Mouse (Mus musculus): ENCODE data around the gene Aldh1a7. TPM values are rescaled to one million over a fixed set of nuclear protein-coding genes. Genes with fewer than 3 reads are reported as not detected.

Aldh1a7 gene
- 10.3 and 10.4 TPM in 2 replicates for polyA plus RNA-seq (2015; fragmentation: Nextera tagmentation; extraction: Ambion mirVana)

DNA sequence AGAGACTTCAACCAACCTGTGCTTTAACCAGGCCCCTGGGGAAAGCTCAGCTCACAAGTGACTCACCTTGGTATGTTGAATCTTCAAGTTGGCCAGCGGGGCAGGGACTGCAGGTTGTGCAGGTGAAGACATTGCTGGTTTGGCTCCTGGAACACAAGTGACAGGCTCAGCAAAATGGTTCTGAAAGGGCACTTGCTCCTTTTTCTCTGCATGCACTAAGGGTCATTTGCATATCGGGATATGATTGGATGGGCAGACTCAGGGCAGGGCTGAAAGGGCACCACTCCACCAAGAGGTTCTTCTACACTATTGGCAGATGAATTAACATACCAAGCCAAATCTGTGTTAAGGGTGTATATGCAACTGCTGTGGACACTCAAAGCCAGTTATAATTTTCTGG is at the start of gene Aldh1a7:
TSS of gene Aldh1a7 (minus strand) at position 182 of the 400 bp plus-strand sequence.
- peak; percentile 81 for ATAC-seq

GRCm38 (mm10) chr19:20775681-20776080 is 48.3 kb upstream of the Aldh1a7 start:
- 61% methylated on average over 2 of the region's 2 CpGs for WGBS
- Histone ChIP-seq H3K4me1 (replicated peaks; ENCODE audit: control insufficient read depth, insufficient read depth, low read length) (no peaks in the 10 kb centered on the region), H3K27ac (ENCODE audit: low read depth, low read length) (no peak overlapping the region), H3K4me3 (ENCODE audit: low read depth, low read length) (no peak overlapping the region), H3K9ac (ENCODE audit: low read depth, low read length) (no peak overlapping the region), H3K4me2 (replicated peaks; ENCODE audit: low read depth) (no peak overlapping the region), H3K27me3 (replicated peaks; ENCODE audit: control insufficient read depth, insufficient read depth, low read length) (no peaks in the 10 kb centered on the region), H3K9me3 (ENCODE audit: control insufficient read depth) (no peaks in the 10 kb centered on the region), H3K36me3 (ENCODE audit: control insufficient read depth, insufficient read depth) (no peaks in the 10 kb centered on the region)
- no peak for ATAC-seq
- TF ChIP-seq CTCF (IDR thresholded peaks at IDR 0.05; ENCODE audit: low read depth), result no peak

More for the DNA sequence above, at the start of gene Aldh1a7:
- no peaks in the 10 kb centered on the region for H3K9me3 ChIP-seq (ENCODE audit: control insufficient read depth)
- no peak within 1 kb of the TSS for H3K9ac ChIP-seq (ENCODE audit: low read depth, low read length)
- H3K27ac ChIP-seq (ENCODE audit: low read depth, low read length), result no peak within 1 kb of the TSS
- H3K4me3 ChIP-seq (ENCODE audit: low read depth, low read length), result no peak within 1 kb of the TSS
- 0 out of 2 replicates have a peak, but pooled peaks cover 3% of the 10 kb centered on the region for H3K4me1 ChIP-seq (replicated peaks; ENCODE audit: control insufficient read depth, insufficient read depth, low read length)
- H3K27me3 ChIP-seq (replicated peaks; ENCODE audit: control insufficient read depth, insufficient read depth, low read length), result no peaks in the 10 kb centered on the region
- 58% methylated on average over 2 of the region's 2 CpGs for WGBS
- H3K4me2 ChIP-seq (replicated peaks; ENCODE audit: low read depth), result peak within 1 kb of the TSS; percentile 17; the same call in 1 of the 2 replicates
- no peaks in the 10 kb centered on the region for H3K36me3 ChIP-seq (ENCODE audit: control insufficient read depth, insufficient read depth)
- no peak; the same call in 1 of the 2 replicates for TF ChIP-seq CTCF (IDR thresholded peaks at IDR 0.05; ENCODE audit: low read depth)

DNA sequence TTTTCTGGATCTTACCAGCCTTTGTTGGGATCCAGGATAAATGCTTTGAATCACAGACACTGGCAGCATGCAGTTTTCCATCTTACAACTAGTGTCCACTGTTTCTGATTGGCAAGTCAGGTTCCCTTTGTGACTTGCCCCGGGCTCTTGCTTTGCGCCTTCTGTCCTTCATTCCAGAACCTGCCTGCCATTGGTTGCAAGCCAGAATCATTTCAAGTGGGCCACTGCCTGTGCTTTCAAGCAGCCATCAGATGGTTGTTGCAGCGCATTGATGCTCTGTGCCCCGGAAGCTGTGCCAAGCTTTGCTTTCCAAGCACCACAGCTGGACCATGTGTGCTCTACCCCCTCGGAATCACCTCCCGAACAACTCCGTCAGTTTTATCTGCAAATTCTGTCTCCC is 46.6 kb upstream of the Aldh1a7 start:
- 92% methylated on average over 7 of the region's 7 CpGs for WGBS
- no peak overlapping the region for H3K4me2 ChIP-seq (replicated peaks; ENCODE audit: low read depth)
- no peaks in the 10 kb centered on the region for H3K4me1 ChIP-seq (replicated peaks; ENCODE audit: control insufficient read depth, insufficient read depth, low read length)
- H3K9ac ChIP-seq (ENCODE audit: low read depth, low read length), result no peak overlapping the region
- no peak for ATAC-seq
- H3K27ac ChIP-seq (ENCODE audit: low read depth, low read length), result no peak overlapping the region
- H3K4me3 ChIP-seq (ENCODE audit: low read depth, low read length), result no peak overlapping the region
- TF ChIP-seq CTCF (IDR thresholded peaks at IDR 0.05; ENCODE audit: low read depth), result no peak
- no peaks in the 10 kb centered on the region for H3K27me3 ChIP-seq (replicated peaks; ENCODE audit: control insufficient read depth, insufficient read depth, low read length)
- no peaks in the 10 kb centered on the region for H3K9me3 ChIP-seq (ENCODE audit: control insufficient read depth)
- H3K36me3 ChIP-seq (ENCODE audit: control insufficient read depth, insufficient read depth), result no peaks in the 10 kb centered on the region

- ATAC-seq, result no peak
Observed at GRCm38 (mm10) chr19:20764214-20764613, 36.9 kb upstream of the Aldh1a7 start.

GRCm38 (mm10) chr19:20761675-20762426 is 34.5 kb upstream of the Aldh1a7 start:
- TF ChIP-seq CTCF (IDR thresholded peaks at IDR 0.05; ENCODE audit: low read depth), result no peak
- H3K4me2 ChIP-seq (replicated peaks; ENCODE audit: low read depth), result no peak overlapping the region
- H3K36me3 ChIP-seq (ENCODE audit: control insufficient read depth, insufficient read depth), result no peaks in the 10 kb centered on the region
- H3K4me1 ChIP-seq (replicated peaks; ENCODE audit: control insufficient read depth, insufficient read depth, low read length), result no peaks in the 10 kb centered on the region
- H3K9ac ChIP-seq (ENCODE audit: low read depth, low read length), result no peak overlapping the region
- 63% methylated on average over 4 of the region's 4 CpGs for WGBS
- no peaks in the 10 kb centered on the region for H3K27me3 ChIP-seq (replicated peaks; ENCODE audit: control insufficient read depth, insufficient read depth, low read length)
- ATAC-seq, result no peak
- H3K9me3 ChIP-seq (ENCODE audit: control insufficient read depth), result no peaks in the 10 kb centered on the region
- no peak overlapping the region for H3K4me3 ChIP-seq (ENCODE audit: low read depth, low read length)
- H3K27ac ChIP-seq (ENCODE audit: low read depth, low read length), result no peak overlapping the region

More at GRCm38 (mm10) chr19:20764214-20764613, 36.9 kb upstream of the Aldh1a7 start:
- WGBS, result 13% methylated on average over 1 of the region's 1 CpGs
- no peak overlapping the region for H3K9ac ChIP-seq (ENCODE audit: low read depth, low read length)
- no peaks in the 10 kb centered on the region for H3K27me3 ChIP-seq (replicated peaks; ENCODE audit: control insufficient read depth, insufficient read depth, low read length)
- H3K9me3 ChIP-seq (ENCODE audit: control insufficient read depth), result no peaks in the 10 kb centered on the region
- no peak overlapping the region for H3K4me3 ChIP-seq (ENCODE audit: low read depth, low read length)
- H3K4me1 ChIP-seq (replicated peaks; ENCODE audit: control insufficient read depth, insufficient read depth, low read length), result no peaks in the 10 kb centered on the region
- no peaks in the 10 kb centered on the region for H3K36me3 ChIP-seq (ENCODE audit: control insufficient read depth, insufficient read depth)
- H3K27ac ChIP-seq (ENCODE audit: low read depth, low read length), result no peak overlapping the region
- no peak overlapping the region for H3K4me2 ChIP-seq (replicated peaks; ENCODE audit: low read depth)
- TF ChIP-seq CTCF (IDR thresholded peaks at IDR 0.05; ENCODE audit: low read depth), result peak; percentile 81

GRCm38 (mm10) chr19:20761119-20761518 is 33.8 kb upstream of the Aldh1a7 start:
- Histone ChIP-seq H3K4me1 (replicated peaks; ENCODE audit: control insufficient read depth, insufficient read depth, low read length) (no peaks in the 10 kb centered on the region), H3K27me3 (replicated peaks; ENCODE audit: control insufficient read depth, insufficient read depth, low read length) (no peaks in the 10 kb centered on the region), H3K36me3 (ENCODE audit: control insufficient read depth, insufficient read depth) (no peaks in the 10 kb centered on the region), H3K9me3 (ENCODE audit: control insufficient read depth) (no peaks in the 10 kb centered on the region), H3K4me3 (ENCODE audit: low read depth, low read length) (no peak overlapping the region), H3K27ac (ENCODE audit: low read depth, low read length) (no peak overlapping the region), H3K4me2 (replicated peaks; ENCODE audit: low read depth) (no peak overlapping the region), H3K9ac (ENCODE audit: low read depth, low read length) (no peak overlapping the region)
- ATAC-seq, result no peak
- TF ChIP-seq CTCF (IDR thresholded peaks at IDR 0.05; ENCODE audit: low read depth), result no peak
- 61% methylated on average over 3 of the region's 3 CpGs for WGBS

All from intestine, postnatal 0 days (tissue).